Mouse (Mus musculus): ENCODE results near the gene Unc5b.
"Not testable (repeated sequence)": the region's sequence is repeated elsewhere in the genome, so short reads cannot be mapped to it uniquely, and the experiment has no call there.

Gene Unc5b

DNA sequence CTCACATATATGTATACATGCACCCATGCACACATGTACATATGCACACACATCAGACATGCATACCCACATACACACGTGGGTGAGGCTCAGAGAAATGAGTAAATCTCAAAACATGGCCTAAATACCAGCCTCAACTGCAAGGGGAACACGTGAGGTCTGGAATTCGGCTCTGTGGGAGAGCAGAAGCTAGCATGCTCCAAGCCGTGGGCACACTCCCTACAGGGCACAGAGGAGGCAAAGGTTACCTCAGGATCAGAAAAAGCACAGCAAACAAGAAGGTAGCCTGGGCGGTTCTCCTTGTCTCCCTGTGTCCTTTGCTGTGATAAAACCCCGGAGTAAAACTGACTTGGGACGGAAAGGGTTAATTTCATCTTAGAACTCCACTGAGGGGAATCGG lies 77.4 kb downstream of the Unc5b start:
- no peak for DNase-seq (ENCODE audit: low read depth, low spot score)

DNA sequence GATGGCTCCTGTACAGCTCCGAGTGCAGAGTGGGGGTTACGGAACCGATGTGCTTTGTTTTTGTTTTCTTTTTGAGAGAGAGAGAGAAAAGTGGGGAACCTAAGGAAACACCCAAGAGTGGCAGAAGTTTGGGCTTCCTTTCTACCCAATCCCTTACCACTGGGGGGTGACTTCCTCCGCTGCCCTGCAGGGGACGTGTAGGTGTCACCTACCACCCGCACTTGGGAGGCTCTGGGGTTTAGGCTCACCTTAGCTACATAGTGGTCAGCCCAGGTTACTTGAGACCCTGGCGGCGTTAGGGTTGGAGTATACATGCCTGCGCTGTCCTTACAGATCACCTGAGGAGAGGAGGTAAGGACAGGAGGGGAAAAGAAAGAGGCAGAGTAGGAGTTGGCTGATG lies 78.1 kb downstream of the Unc5b start:
- no peak for DNase-seq (ENCODE audit: low read depth, low spot score)

DNA sequence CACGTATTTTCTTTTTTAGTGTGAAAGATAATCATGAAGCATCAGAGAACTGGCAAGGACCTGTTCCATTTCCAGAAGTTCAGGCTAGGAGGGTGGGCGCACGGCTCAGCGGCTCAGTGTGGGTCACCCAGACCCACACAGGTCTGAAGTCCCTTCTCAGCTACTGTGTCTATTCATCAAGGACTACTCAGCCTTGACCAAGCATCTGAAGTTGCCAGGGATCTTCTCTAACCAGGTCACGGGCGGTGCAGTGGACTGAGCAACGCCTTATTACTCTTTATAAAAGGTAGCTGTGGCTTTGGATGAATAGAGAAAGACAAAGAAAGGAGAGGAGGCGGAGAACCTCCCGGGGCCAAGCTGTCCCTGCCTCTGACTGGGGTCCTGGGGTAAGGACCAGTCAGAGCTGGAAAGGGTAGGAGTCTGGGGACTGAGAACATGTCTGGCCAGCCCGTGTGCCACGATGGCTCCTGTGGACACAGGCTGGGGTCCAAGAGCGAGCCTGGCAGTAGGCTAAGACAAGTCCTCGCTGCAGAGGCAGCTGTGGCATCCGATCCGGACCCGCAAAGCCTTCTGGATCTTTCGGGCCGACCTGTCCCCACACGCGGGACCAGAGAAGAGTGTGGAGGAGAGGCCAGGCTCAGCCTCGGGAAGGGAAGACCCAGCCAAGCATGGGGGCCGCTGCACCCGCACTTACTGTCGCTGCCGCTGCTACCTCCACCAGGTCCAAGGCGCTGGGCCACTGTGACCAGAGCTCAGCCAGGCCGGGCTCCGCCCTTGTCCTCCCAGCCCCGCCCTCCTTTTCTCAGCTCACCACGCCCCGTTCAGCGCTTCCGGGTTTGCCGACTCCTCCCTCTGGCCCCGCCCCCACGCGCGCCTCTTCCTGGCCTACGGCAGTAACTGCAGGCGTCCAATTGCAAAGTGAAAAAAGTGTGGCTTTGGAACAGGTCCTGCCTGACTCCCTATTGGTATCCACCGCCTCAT lies 79.1 kb downstream of the Unc5b start, which contains the start of gene Slc29a3:
Gene Slc29a3 (minus strand): TSS at position 755 of the 981 bp plus-strand sequence.
- DNase-seq (ENCODE audit: low read depth, low spot score), result peak; percentile 80

DNA sequence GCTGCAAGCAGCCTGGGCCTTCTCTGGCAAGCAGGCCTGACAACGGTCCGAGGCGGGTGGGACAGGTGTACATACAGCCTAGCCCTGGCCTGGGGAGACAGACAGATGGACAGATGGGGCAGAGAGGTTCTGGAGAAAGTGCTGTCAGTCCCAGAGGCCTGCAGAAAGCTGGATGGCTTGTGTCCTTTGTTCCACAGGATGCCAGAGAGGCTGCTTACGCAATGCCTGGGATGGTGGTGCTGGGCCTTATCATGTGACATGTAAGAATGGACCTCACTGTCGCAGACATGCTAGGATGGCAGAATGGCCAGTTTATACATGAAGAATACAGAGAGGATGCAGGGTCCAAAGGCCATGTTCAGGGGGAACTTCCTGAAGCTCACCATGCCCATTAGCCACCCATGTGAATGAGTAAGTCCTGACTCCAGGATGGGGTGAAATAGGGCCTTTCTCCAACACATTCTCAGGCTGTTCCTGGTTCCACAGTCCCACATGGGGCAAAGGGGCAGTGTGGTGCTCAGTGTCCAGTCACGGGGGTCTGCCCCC lies 83.6 kb downstream of the Unc5b start:
- no peak for DNase-seq (ENCODE audit: low read depth, low spot score)

DNA sequence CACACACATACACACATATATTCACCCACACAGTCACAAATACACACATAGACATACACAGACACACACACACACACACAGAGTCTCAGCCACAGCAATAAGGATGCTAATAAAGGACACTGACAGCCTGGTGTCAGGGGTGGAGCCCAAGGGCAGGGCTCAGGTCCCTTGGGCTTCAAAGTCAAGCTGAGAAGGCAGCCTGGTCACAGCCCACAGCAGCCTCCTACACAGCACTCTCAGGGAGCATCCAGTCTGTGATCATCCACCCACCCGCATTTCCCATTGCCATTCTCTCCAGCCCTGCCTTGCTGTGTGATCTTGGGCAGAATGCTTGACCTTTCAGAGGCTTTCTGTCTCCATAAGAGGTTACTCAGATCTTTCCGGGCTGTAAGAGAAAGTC lies 84.9 kb downstream of the Unc5b start:
- no peak for DNase-seq (ENCODE audit: low read depth, low spot score)

DNA sequence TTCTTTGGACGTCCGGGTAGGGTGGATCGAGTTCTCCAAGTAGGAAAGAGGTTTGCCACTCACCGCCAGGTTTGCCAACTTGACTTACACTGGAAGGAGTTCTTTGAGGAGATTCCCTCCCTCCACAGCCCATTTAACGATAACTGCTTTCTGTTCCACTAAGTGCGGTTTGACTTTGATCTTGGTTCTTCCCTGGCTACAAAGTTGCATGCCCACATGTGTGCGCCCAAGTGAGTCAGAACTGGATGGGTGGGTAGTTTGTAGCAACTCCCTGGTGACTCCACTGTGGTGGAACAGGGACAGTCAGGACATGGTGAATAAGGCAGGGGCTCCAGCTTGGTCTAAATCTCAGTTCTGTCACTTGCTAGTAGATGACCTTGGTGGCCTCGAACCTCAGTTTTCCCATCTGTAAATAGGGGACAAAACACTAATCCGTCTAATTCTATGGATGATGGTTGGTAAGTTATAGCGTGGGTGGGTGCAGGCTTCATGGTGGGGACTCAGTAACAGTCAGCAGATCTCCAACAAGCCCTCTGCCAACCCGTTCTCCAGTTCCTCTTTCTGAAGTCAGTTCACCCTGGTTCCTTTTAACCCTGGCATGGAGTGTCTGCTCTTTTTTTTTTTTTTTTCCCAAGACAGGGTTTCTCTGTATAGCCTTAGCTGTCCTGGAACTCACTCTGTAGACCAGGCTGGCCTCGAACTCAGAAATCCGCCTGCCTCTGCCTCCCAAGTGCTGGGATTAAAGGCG lies 86.7 kb downstream of the Unc5b start:
- DNase-seq (ENCODE audit: low read depth, low spot score), result no peak

DNA sequence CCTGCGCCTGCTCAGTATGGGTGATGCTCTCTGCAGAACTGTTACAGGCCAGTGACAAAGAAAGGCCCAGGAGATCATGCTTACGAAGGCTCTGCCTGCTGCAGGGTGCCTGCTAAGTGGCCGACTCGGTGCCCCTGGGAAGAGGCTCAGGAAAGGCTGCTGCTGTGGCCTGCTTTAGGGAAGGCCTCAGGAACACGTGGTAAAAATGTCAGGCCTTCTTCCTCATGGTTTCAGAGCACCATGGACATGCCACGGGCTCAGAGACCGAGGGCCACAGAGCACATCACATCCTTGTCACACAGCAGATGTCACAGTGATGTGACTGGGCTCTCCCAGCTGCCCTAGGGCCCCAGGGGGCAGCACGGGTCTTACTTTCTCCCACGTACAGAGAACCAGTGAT lies 87.7 kb downstream of the Unc5b start:
- DNase-seq (ENCODE audit: low read depth, low spot score), result no peak

DNA sequence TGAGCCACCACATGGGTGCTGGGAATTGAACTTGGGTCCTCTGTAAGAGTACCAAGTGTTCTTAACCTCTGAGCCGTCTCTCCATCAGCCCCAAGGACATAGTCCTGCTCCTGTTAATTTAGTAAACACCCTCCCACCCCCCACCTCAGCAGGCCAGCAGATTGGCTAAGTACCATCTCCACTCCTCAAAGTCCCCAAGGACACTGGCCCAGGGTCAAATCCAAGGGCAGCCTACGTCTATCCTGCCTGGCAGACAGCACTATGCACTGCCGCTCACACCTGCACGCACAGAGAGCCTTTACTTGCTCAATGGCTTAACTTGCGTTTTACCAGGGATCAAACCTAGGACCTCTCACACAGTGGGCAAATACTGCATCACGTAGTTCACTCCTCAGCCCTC lies 88.4 kb downstream of the Unc5b start:
- no peak for DNase-seq (ENCODE audit: low read depth, low spot score)

DNA sequence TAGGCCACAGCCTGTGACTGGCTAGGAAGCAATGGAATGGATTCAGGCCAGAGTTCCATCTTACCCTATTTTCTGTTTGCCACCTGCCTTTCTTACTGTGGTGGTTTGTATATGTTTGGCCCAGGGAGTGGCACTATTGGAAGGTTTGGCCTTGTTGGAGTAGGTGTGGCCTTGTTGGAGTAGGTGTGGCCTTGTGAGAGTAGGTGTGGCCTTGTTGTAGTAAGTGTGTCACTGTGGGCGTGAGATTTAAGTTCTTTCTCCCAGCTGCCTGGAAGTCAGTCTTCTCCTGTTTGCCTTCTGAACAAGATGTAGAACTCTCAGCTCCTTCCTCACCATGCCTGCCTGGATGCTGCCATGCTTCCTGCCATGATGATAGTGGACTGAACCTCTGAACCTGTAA lies 89.1 kb downstream of the Unc5b start:
- DNase-seq (ENCODE audit: low read depth, low spot score), result not testable (repeated sequence)

DNA sequence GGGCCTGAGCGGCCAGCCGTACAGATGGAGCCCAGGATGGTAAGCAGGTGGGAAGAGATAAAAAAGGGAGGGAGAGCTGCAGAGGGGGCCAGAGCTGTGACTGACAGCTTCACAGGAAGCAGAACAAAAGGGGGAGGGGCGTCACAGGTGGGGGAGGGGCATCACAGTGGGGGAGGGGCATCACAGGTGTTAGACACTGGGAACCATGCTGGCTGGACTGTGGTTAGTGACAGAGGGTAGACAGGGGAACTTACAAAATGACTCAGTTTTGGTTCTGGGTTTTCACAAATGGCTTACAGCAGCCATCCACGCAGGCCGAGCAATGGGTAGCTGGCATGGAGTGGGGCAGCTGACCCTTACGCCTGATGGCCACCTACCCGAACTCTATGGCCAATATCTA lies 89.9 kb downstream of the Unc5b start:
- no peak for DNase-seq (ENCODE audit: low read depth, low spot score)

DNA sequence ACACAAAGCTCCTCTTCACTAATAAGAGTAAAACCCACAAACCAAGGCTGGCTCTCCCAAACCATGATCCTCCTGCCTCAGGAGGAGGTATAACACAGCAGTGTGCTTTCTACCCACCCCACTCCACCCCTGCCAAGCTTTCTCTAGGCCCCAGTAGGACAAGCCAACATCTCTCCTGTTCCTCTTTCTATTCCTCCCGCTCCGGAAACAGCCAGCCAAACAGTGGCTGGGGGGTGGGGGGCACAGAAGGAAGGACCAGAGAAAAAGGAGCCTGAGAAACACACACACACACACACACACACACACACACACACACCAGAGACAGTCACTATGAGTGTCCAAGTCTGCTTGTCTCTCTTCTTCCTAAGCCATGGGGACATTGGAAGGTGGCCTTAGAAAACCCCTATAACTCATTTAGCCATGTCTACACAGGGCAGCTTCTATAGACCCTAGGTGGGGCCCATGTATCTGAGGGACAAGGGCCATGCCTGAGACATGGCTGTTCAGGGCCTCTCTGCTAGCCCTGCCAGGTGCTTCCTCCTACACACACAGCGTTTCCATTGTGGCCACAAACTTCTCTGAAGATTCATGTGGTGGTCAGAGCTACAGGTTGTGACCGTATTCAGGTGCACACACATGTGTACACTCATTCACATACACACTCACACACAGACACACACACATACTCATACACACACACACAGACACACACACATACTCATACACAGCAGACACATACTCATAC lies 91.6 kb downstream of the Unc5b start:
- DNase-seq (ENCODE audit: low read depth, low spot score), result no peak

DNA sequence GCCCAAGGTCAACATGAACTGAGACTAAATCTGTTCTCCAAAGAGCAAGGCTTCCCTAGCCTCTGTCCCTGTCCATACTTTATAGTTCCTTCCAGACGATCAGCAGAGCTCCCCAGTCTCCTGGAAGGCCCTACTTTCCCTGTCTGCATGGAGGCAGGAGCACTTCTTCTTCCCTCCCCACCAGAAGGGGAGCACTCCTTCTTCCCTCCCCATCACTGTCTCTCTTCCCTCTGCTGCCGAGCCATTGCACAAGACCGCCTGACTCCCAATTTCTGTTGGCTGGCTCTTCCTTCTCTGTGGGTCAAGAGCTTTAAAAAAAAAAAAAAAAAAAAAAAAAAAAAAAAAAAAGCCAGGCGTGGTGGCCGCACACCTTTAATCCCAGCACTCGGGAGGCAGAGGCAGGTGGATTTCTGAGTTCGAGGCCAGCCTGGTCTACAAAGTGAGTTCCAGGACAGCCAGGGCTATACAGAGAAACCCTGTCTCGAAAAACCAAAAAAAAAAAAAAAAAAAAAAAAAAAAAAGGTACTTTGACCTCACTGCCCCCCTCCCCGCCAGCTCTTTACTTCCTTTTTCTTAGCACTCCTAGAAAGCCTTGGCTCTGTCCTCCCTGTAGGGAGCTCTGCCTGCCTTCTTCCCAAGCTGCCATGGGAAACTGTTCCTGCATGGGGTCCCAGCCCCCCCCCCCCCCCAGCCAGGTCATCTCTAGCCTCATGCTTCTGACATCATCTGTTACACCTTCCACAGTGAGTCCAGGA lies 93.3 kb downstream of the Unc5b start:
- no peak for DNase-seq (ENCODE audit: low read depth, low spot score)

DNA sequence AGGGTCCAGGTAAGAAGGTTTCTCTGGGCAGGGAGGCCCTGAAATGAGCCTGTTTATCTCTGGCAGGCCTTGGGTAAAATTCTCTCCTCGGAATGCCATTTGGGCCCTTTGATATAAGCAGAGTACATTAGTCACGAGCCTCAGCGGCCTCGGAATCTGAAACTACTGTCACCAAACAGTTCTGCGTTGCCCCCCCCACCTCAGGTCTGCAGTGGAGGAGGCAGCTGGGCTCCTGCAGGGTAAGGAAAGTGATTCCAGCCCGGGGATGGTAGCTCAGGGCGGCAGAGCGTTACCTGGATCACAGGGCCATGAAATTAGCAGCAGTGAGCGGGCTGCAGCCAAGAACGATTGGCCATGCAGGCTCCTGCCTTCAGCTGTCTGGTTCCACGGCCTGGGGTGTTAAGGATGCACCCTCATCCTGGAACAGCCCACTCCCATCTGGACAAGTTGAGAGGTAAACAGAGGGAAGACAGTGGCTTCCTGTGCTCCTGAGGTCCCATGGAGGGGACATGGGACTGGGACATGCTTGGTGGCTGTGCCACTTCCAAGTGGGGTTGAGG lies 94.1 kb downstream of the Unc5b start:
- DNase-seq (ENCODE audit: low read depth, low spot score), result no peak

DNA sequence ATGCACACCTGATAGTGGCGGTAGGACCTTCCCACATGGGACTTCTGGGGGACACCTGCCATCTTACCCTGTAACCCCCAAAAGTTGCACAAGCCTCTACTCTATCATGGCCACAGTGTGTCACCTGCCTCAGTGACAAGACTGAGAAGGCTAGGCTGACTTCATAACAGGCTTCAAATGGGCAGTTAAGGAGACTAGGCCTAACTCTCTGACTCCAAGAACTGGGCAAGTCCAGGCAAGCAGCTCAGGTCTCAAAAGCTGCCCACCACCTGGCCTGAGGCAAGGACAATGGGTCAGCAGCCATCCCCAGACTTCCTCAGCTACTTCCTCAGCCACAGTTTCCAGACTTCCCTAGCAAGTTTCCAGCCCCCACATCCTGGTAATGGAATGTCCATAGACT lies 95.6 kb downstream of the Unc5b start:
- no peak for DNase-seq (ENCODE audit: low read depth, low spot score)

DNA sequence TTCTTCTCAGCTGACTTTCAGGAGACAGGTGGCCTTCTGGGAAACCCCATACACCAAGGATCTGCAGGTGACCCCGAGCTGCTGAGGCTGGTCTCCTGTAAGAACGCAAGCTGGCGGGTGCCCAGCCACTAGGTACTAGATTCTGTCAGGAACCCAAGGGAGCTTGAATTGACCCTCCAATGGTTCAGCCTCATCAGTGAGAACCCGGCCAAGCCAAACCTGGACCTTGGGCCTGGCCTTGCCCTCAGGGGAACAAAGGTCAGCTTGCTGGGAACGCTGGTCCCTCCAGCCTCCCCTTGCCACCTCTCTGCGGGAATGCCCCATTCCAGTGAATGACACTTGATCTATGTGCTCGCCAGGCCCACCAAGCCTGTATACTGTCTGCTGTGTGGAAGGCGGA lies 97.9 kb downstream of the Unc5b start:
- DNase-seq (ENCODE audit: low read depth, low spot score), result no peak

DNA sequence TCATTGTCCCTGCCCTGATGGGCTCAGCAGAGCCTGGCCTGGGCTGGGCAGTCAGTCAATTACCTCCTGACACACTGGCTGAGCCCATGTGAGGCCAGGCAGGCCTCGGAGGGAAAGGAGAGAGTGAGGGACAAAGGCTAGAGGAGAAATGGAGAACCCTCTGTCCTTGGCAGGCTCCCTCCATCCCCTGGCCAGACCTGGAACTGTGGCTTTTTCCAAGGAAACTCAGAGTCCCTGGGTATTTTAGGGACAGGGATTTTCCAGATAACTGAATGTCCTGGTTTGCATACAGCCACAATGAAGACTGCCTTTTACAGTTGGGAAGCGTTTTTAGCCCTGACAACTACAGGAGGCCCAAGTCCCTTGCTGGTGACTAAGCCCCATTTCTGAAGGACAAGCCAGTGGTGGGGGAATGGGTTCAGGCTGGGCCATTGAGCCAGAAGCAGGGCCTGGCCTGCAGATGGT lies 99.0 kb downstream of the Unc5b start:
- DNase-seq (ENCODE audit: low read depth, low spot score), result no peak

DNA sequence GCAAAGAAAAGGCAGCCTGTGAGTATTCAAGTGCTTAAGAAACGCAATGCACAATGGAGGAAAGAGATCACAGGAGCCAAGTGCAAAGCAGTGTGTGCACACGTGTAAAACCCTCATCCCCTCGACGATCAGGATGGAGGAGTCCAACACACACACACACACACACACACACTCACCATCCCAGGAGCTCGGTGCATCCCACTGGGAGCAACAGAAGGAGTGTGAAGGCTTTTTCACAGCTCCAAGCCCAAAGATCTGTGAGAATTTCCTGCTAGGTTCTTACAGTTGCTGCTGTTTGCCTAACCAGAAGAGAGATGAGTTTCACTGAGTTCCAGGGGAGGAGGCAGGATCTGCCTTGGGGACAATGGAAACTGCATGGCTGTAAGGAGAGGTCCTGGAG lies 99.6 kb downstream of the Unc5b start:
- peak; percentile 29 for DNase-seq (ENCODE audit: low read depth, low spot score)

DNA sequence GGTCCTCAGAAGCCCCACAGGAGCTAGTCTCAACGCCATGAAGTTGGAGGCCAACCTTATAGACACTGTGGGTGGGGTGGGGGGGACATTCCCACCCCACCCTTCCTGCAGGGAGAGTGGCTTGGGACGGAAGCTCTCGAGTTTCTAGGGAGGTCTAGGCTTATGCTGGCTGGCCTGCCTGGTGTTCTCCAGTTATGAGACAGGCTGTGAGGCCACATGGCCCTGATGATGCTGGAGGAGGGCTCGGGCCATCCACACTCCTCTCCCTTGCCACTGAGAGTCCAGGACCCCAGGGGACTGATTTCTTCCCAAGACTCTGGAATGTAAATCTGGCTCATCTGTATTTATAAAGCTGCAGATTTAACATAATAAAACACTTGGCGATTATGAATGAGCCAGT lies 104.1 kb downstream of the Unc5b start:
- no peak for DNase-seq (ENCODE audit: low read depth, low spot score)

DNA sequence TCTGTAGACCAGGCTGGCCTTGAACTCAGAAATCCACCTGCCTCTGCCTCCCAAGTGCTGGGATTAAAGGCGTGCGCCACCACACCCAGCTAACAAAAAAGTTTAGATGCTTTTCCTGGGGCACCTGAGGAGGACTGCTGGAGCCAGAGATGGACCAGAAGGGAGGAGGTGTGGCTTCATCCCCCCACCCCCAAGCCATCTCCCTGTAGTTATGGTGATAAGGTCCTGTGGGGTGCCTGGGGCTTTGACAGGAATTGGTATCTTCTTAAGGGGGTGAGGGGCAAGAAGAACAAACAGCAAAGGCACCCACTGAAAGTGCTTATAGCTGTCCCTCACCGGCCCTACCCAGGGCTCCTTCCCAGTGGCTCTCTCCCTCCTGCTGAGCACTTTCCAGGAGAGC lies 104.5 kb downstream of the Unc5b start:
- no peak for DNase-seq (ENCODE audit: low read depth, low spot score)

DNA sequence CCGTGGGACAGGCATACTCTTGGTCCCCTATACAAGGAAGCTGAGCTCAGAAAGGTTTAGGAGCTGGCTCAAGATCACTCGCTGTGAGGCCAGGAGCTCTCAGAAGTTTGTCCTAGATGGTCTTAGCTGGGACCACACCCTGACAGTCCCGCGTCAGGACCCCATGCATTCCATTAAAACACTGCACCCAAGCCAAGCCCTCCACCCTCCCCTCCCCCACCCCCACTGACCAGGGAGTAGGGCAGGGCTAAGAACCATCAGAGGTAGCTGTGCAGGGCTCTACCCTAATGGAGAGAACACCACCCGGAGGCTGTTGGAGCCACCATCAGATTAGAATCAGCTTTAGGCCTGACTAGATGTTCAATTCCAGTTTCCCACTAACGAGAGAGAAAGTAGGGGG lies 106.9 kb downstream of the Unc5b start:
- DNase-seq (ENCODE audit: low read depth, low spot score), result no peak

DNA sequence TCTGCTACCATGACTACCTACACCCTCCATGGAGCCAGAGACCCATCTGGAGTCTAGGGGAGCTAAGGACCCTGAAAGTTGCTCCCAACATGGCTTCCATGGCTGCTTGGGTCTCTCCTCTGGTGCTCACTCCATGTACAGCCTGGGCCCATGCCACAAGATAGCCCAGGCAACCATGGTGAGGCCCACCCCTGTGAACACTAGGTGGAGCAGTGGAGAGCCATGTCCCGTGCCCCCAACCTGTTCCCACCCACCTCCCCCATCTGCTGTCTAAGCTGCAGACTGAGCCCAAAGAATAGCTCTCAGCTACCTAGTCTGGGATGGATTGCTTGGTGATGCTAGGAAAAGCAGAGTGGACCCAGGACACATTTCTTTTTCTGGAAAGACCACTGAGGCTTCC lies 108.0 kb downstream of the Unc5b start:
- DNase-seq (ENCODE audit: low read depth, low spot score), result no peak
